Mouse (Mus musculus): ENCODE measurements around the gene Gatad2b. TPM values are rescaled to one million over a fixed set of nuclear protein-coding genes. Genes with fewer than 3 reads are reported as not detected.

Gene Gatad2b
- polyA plus RNA-seq, 1 experiment from 2014 or later = 8.2 TPM

- peak overlapping the region; percentile 95 for H3K4me2 ChIP-seq (ENCODE audit: low read depth, low read length)
- H3K27me3 ChIP-seq (ENCODE audit: control insufficient read depth, insufficient read depth, low read length) = no peaks in the 10 kb centered on the region
- peak overlapping the region; percentile 84 for H3K9ac ChIP-seq (ENCODE audit: low read length)
- H3K4me1 ChIP-seq (ENCODE audit: control insufficient read depth, insufficient read depth, low read length) = peaks cover 26% of the 10 kb centered on the region
- H3K36me3 ChIP-seq (ENCODE audit: control insufficient read depth, insufficient read depth, low read length) = no peaks in the 10 kb centered on the region
- H3K9me3 ChIP-seq (replicated peaks; ENCODE audit: control insufficient read depth, low read length) = no peaks in the 10 kb centered on the region
- H3K4me3 ChIP-seq (replicated peaks; ENCODE audit: low read length) = peak overlapping the region; percentile 66
- WGBS = 5% methylated on average over 53 of the region's 53 CpGs
- peak overlapping the region; percentile 48 for H3K27ac ChIP-seq (ENCODE audit: low read length)
- ATAC-seq (ENCODE audit: insufficient read depth, low FRiP score) = peak; percentile 54; the same call in 1 of the 2 replicates
Observed at GRCm38 (mm10) chr3:90388726-90389510, 95.9 kb downstream of the Gatad2b start.

- peak; percentile 63 for ATAC-seq (ENCODE audit: insufficient read depth, low FRiP score)
- H3K4me3 ChIP-seq (replicated peaks; ENCODE audit: low read length) = peak within 1 kb of the TSS; percentile 66
- 2% methylated on average over 55 of the region's 55 CpGs for WGBS
- peaks cover 26% of the 10 kb centered on the region for H3K4me1 ChIP-seq (ENCODE audit: control insufficient read depth, insufficient read depth, low read length)
- H3K36me3 ChIP-seq (ENCODE audit: control insufficient read depth, insufficient read depth, low read length) = 0 out of 2 replicates have a peak, but pooled peaks cover 3% of the 10 kb centered on the region
- no peaks in the 10 kb centered on the region for H3K9me3 ChIP-seq (replicated peaks; ENCODE audit: control insufficient read depth, low read length)
- H3K27me3 ChIP-seq (ENCODE audit: control insufficient read depth, insufficient read depth, low read length) = no peaks in the 10 kb centered on the region
- H3K4me2 ChIP-seq (ENCODE audit: low read depth, low read length) = peak within 1 kb of the TSS; percentile 95
- peak within 1 kb of the TSS; percentile 48 for H3K27ac ChIP-seq (ENCODE audit: low read length)
- peak within 1 kb of the TSS; percentile 84 for H3K9ac ChIP-seq (ENCODE audit: low read length)
Observed at GRCm38 (mm10) chr3:90389511-90390490, 96.8 kb downstream of the Gatad2b start, which contains the start of gene Slc27a3. Slc27a3 (minus strand) TSS chr3:90389938.

DNA sequence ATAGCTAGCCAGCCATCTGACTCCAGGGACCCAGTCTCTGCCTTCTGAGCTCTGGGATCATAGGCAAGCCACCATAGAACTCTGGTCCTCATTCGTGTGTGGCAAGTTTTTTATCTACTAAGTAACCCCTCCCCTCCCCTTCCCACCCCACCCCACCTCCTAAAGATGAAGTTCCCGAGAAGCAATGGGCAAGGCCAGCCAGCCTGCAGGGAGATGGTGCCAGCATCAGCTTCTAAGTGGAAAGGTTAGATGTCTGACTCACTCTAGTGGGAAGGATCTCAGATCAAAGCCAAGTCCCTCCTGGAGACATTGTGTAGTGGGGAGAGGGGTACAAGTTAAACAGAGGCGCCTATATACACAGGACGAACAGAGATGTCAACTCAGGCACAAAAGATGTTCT, 98.0 kb downstream of the Gatad2b start:
- 58% methylated on average over 4 of the region's 4 CpGs for WGBS
- no peaks in the 10 kb centered on the region for H3K27me3 ChIP-seq (ENCODE audit: control insufficient read depth, insufficient read depth, low read length)
- H3K36me3 ChIP-seq (ENCODE audit: control insufficient read depth, insufficient read depth, low read length) = 0 out of 2 replicates have a peak, but pooled peaks cover 3% of the 10 kb centered on the region
- no peaks in the 10 kb centered on the region for H3K9me3 ChIP-seq (replicated peaks; ENCODE audit: control insufficient read depth, low read length)
- no peak overlapping the region for H3K9ac ChIP-seq (ENCODE audit: low read length)
- H3K27ac ChIP-seq (ENCODE audit: low read length) = no peak overlapping the region
- no peak for ATAC-seq (ENCODE audit: insufficient read depth, low FRiP score)
- H3K4me1 ChIP-seq (ENCODE audit: control insufficient read depth, insufficient read depth, low read length) = peaks cover 26% of the 10 kb centered on the region
- no peak overlapping the region for H3K4me3 ChIP-seq (replicated peaks; ENCODE audit: low read length)
- H3K4me2 ChIP-seq (ENCODE audit: low read depth, low read length) = no peak overlapping the region

DNA sequence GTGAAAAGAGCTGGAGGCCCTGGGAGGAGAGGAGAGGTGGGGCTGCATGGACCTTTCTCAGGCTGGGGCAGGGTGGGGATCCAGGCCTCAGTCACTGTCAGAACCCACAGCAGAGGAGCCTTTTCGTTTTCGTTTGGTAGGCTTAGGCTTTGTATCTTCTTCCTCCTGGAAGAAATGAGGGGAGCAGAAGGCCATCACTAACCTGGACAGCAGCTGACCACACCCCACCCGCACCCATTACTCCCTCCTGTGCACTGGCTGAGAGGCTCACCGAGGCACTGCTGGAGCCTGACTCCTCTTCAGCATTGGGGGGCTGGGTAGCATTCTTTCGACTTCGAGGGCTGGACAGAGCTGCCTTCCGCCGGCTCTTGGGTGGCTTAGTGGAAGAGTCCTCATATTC, 99.0 kb downstream of the Gatad2b start:
- Histone ChIP-seq H3K9ac (ENCODE audit: low read length) (no peak overlapping the region), H3K9me3 (replicated peaks; ENCODE audit: control insufficient read depth, low read length) (no peaks in the 10 kb centered on the region), H3K27ac (ENCODE audit: low read length) (no peak overlapping the region), H3K36me3 (ENCODE audit: control insufficient read depth, insufficient read depth, low read length) (0 out of 2 replicates have a peak, but pooled peaks cover 4% of the 10 kb centered on the region), H3K4me1 (ENCODE audit: control insufficient read depth, insufficient read depth, low read length) (peaks cover 26% of the 10 kb centered on the region), H3K27me3 (ENCODE audit: control insufficient read depth, insufficient read depth, low read length) (no peaks in the 10 kb centered on the region), H3K4me2 (ENCODE audit: low read depth, low read length) (no peak overlapping the region), H3K4me3 (replicated peaks; ENCODE audit: low read length) (no peak overlapping the region)
- WGBS = 86% methylated on average over 8 of the region's 8 CpGs
- ATAC-seq (ENCODE audit: insufficient read depth, low FRiP score) = no peak

GRCm38 (mm10) chr3:90392661-90393060, 99.7 kb downstream of the Gatad2b start:
- peaks cover 26% of the 10 kb centered on the region for H3K4me1 ChIP-seq (ENCODE audit: control insufficient read depth, insufficient read depth, low read length)
- no peaks in the 10 kb centered on the region for H3K9me3 ChIP-seq (replicated peaks; ENCODE audit: control insufficient read depth, low read length)
- H3K27ac ChIP-seq (ENCODE audit: low read length) = no peak overlapping the region
- H3K36me3 ChIP-seq (ENCODE audit: control insufficient read depth, insufficient read depth, low read length) = 0 out of 2 replicates have a peak, but pooled peaks cover 8% of the 10 kb centered on the region
- no peaks in the 10 kb centered on the region for H3K27me3 ChIP-seq (ENCODE audit: control insufficient read depth, insufficient read depth, low read length)
- WGBS = 88% methylated on average over 3 of the region's 3 CpGs
- no peak overlapping the region for H3K9ac ChIP-seq (ENCODE audit: low read length)
- H3K4me2 ChIP-seq (ENCODE audit: low read depth, low read length) = no peak overlapping the region
- no peak overlapping the region for H3K4me3 ChIP-seq (replicated peaks; ENCODE audit: low read length)
- ATAC-seq (ENCODE audit: insufficient read depth, low FRiP score) = no peak

GRCm38 (mm10) chr3:90395629-90396028, 102.7 kb downstream of the Gatad2b start:
- Histone ChIP-seq H3K9ac (ENCODE audit: low read length) (no peak overlapping the region), H3K27ac (ENCODE audit: low read length) (no peak overlapping the region), H3K36me3 (ENCODE audit: control insufficient read depth, insufficient read depth, low read length) (peaks cover 13% of the 10 kb centered on the region; the same call in 1 of the 2 replicates), H3K27me3 (ENCODE audit: control insufficient read depth, insufficient read depth, low read length) (no peaks in the 10 kb centered on the region), H3K4me3 (replicated peaks; ENCODE audit: low read length) (no peak overlapping the region), H3K9me3 (replicated peaks; ENCODE audit: control insufficient read depth, low read length) (no peaks in the 10 kb centered on the region), H3K4me1 (ENCODE audit: control insufficient read depth, insufficient read depth, low read length) (peaks cover 2% of the 10 kb centered on the region; the same call in 1 of the 2 replicates), H3K4me2 (ENCODE audit: low read depth, low read length) (no peak overlapping the region)
- WGBS = 69% methylated on average over 3 of the region's 3 CpGs
- ATAC-seq (ENCODE audit: insufficient read depth, low FRiP score) = no peak

DNA sequence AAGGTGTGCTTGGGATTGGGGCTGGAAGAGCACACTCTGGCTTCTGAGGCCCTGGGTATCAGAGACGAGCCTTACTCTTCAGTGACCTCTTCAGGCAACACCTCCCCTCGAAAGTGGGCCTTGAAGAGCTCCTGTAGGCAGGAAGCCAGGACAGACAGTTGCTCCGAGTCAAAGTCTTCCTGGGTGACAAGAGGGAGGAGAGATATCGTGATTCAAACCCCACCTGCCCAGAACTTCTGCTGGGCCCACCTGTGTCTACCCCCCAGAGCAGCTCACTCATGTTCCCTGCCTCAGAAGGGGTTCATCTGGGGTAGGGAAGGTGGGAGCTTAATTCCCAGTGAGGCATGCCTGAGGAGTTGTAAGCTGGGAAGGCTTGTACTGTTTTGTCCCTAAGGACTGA, 108.0 kb downstream of the Gatad2b start:
- no peak for ATAC-seq (ENCODE audit: insufficient read depth, low FRiP score)
- no peaks in the 10 kb centered on the region for H3K9me3 ChIP-seq (replicated peaks; ENCODE audit: control insufficient read depth, low read length)
- no peak overlapping the region for H3K4me3 ChIP-seq (replicated peaks; ENCODE audit: low read length)
- no peaks in the 10 kb centered on the region for H3K27me3 ChIP-seq (ENCODE audit: control insufficient read depth, insufficient read depth, low read length)
- 84% methylated on average over 4 of the region's 4 CpGs for WGBS
- H3K27ac ChIP-seq (ENCODE audit: low read length) = no peak overlapping the region
- no peaks in the 10 kb centered on the region for H3K4me1 ChIP-seq (ENCODE audit: control insufficient read depth, insufficient read depth, low read length)
- H3K4me2 ChIP-seq (ENCODE audit: low read depth, low read length) = no peak overlapping the region
- H3K9ac ChIP-seq (ENCODE audit: low read length) = no peak overlapping the region
- H3K36me3 ChIP-seq (ENCODE audit: control insufficient read depth, insufficient read depth, low read length) = peaks cover 27% of the 10 kb centered on the region

- no peak overlapping the region for H3K4me2 ChIP-seq (ENCODE audit: low read depth, low read length)
- no peaks in the 10 kb centered on the region for H3K27me3 ChIP-seq (ENCODE audit: control insufficient read depth, insufficient read depth, low read length)
- H3K4me1 ChIP-seq (ENCODE audit: control insufficient read depth, insufficient read depth, low read length) = no peaks in the 10 kb centered on the region
- H3K4me3 ChIP-seq (replicated peaks; ENCODE audit: low read length) = no peak overlapping the region
- H3K9ac ChIP-seq (ENCODE audit: low read length) = no peak overlapping the region
- no peaks in the 10 kb centered on the region for H3K9me3 ChIP-seq (replicated peaks; ENCODE audit: control insufficient read depth, low read length)
- 82% methylated on average over 3 of the region's 3 CpGs for WGBS
- H3K36me3 ChIP-seq (ENCODE audit: control insufficient read depth, insufficient read depth, low read length) = peaks cover 36% of the 10 kb centered on the region
- ATAC-seq (ENCODE audit: insufficient read depth, low FRiP score) = no peak
- H3K27ac ChIP-seq (ENCODE audit: low read length) = no peak overlapping the region
Observed at GRCm38 (mm10) chr3:90404121-90404520, 111.1 kb downstream of the Gatad2b start.
